Mouse (Mus musculus) embryonic facial prominence, embryonic 14.5 days (tissue): ENCODE data around the gene Gpr155. TPM values are rescaled to one million over a fixed set of nuclear protein-coding genes. Genes with fewer than 3 reads are reported as not detected.

Experiments used
- ATAC-seq: fragments of 200-750 bp; cut with Nextera tagmentation; 2 replicates; pipeline ENCODE4 v1.8.0; 2017; ENCODE audit warnings: low read depth, moderate number of reproducible peaks, moderate TSS enrichment
- DNase-seq: peaks from one replicate; pipeline ENCODE4 v3.0.0-alpha.2; 2015; ENCODE audit warnings: low spot score
- H3K27ac ChIP-seq: fragments of 300-500 bp; sonication (generic); replicated peaks from 2 replicates; pipeline ENCODE4 v1.5.1; 2014; ENCODE audit warnings: low read depth, mild to moderate bottlenecking, low read length, moderate library complexity
- H3K27me3 ChIP-seq: fragments of 300-500 bp; sonication (generic); replicated peaks from 2 replicates; pipeline ENCODE4 v1.6.1; 2014; ENCODE audit warnings: low read length; ENCODE audit not compliant: control insufficient read depth, insufficient read depth
- H3K36me3 ChIP-seq: fragments of 300-500 bp; sonication (generic); 2 replicates; pipeline ENCODE4 v1.6.1; 2014; ENCODE audit warnings: low read length, mixed read lengths; ENCODE audit not compliant: control insufficient read depth, insufficient read depth
- H3K4me1 ChIP-seq: fragments of 300-500 bp; sonication (generic); 2 replicates; pipeline ENCODE4 v1.6.1; 2014; ENCODE audit warnings: antibody characterized with exemption, low read length; ENCODE audit not compliant: control insufficient read depth, insufficient read depth
- H3K4me2 ChIP-seq: fragments of 300-500 bp; sonication (generic); 2 replicates; pipeline ENCODE4 v1.6.1; 2014; ENCODE audit warnings: low read depth, mild to moderate bottlenecking, low read length, moderate library complexity, mixed read lengths
- H3K4me3 ChIP-seq: fragments of 300-500 bp; sonication (generic); 2 replicates; pipeline ENCODE4 v1.5.1; 2014; ENCODE audit warnings: low read depth, mild to moderate bottlenecking, low read length
- H3K9ac ChIP-seq: fragments of 300-500 bp; sonication (generic); 2 replicates; pipeline ENCODE4 v1.6.1; 2014; ENCODE audit warnings: low read depth, mild to moderate bottlenecking, low read length, moderate library complexity, mixed read lengths
- H3K9me3 ChIP-seq: fragments of 300-500 bp; sonication (generic); 2 replicates; pipeline ENCODE4 v1.6.1; 2016; ENCODE audit warnings: low read length; ENCODE audit not compliant: control insufficient read depth
- WGBS: fragments of 180-500 bp; shearing (Covaris S2); extraction: QIAGEN DNeasy Blood & Tissue Kit; methylation state at CpG from one replicate; pipeline ENCODE4 v1.1.7; 2014; 5-methylcytosine and 5-hydroxymethylcytosine counted together
- polyA plus RNA-seq: library from polyadenylated mRNA; unstranded; fragments of >200 nt; fragmentation: Nextera tagmentation; extraction: Ambion mirVana; gene quantifications from 2 replicates; pipeline ENCODE4 v1.2.1, GENCODE M21; 2014

The Gpr155 gene
- polyA plus RNA-seq, 1 experiment from 2014 or later, result 7.1 TPM

GRCm38 (mm10) chr2:73338415-73338814 is 48.0 kb downstream of the Gpr155 start:
- H3K9me3 ChIP-seq, result no peaks in the 10 kb centered on the region
- H3K36me3 ChIP-seq, result no peaks in the 10 kb centered on the region
- 68% methylated on average over 8 of the region's 8 CpGs for WGBS
- H3K4me3 ChIP-seq, result no peak overlapping the region
- no peak overlapping the region for H3K9ac ChIP-seq
- H3K27ac ChIP-seq, result no peak overlapping the region
- no peak for ATAC-seq
- no peak for DNase-seq
- no peaks in the 10 kb centered on the region for H3K27me3 ChIP-seq
- H3K4me2 ChIP-seq, result no peak overlapping the region
- no peaks in the 10 kb centered on the region for H3K4me1 ChIP-seq

GRCm38 (mm10) chr2:73335949-73336348 is 50.4 kb downstream of the Gpr155 start:
- Histone ChIP-seq H3K27me3 (no peaks in the 10 kb centered on the region), H3K9ac (no peak overlapping the region), H3K4me2 (no peak overlapping the region), H3K4me3 (no peak overlapping the region), H3K27ac (no peak overlapping the region), H3K4me1 (no peaks in the 10 kb centered on the region), H3K9me3 (no peaks in the 10 kb centered on the region), H3K36me3 (no peaks in the 10 kb centered on the region)
- DNase-seq (no peak), ATAC-seq (no peak)
- WGBS, result 83% methylated on average over 3 of the region's 3 CpGs

- H3K27ac ChIP-seq, result no peak overlapping the region
- H3K4me1 ChIP-seq, result no peaks in the 10 kb centered on the region
- no peaks in the 10 kb centered on the region for H3K9me3 ChIP-seq
- WGBS, result 88% methylated on average over 5 of the region's 5 CpGs
- DNase-seq (no peak), ATAC-seq (no peak)
- H3K27me3 ChIP-seq, result no peaks in the 10 kb centered on the region
- no peak overlapping the region for H3K9ac ChIP-seq
- H3K36me3 ChIP-seq, result no peaks in the 10 kb centered on the region
- no peak overlapping the region for H3K4me2 ChIP-seq
- no peak overlapping the region for H3K4me3 ChIP-seq
Observed at GRCm38 (mm10) chr2:73325871-73326270, 60.5 kb downstream of the Gpr155 start.

- 71% methylated on average over 12 of the region's 12 CpGs for WGBS
- no peaks in the 10 kb centered on the region for H3K27me3 ChIP-seq
- no peak overlapping the region for H3K9ac ChIP-seq
- no peaks in the 10 kb centered on the region for H3K9me3 ChIP-seq
- no peak for ATAC-seq
- DNase-seq, result no peak
- no peak overlapping the region for H3K4me2 ChIP-seq
- no peaks in the 10 kb centered on the region for H3K4me1 ChIP-seq
- H3K36me3 ChIP-seq, result peaks cover 5% of the 10 kb centered on the region; the same call in 1 of the 2 replicates
- no peak overlapping the region for H3K4me3 ChIP-seq
- no peak overlapping the region for H3K27ac ChIP-seq
Observed at GRCm38 (mm10) chr2:73322991-73323390, 63.4 kb downstream of the Gpr155 start.

GRCm38 (mm10) chr2:73319218-73319617 is 67.2 kb downstream of the Gpr155 start:
- no peaks in the 10 kb centered on the region for H3K9me3 ChIP-seq
- no peak overlapping the region for H3K4me3 ChIP-seq
- ATAC-seq (no peak), DNase-seq (no peak)
- WGBS, result 83% methylated on average over 5 of the region's 5 CpGs
- no peaks in the 10 kb centered on the region for H3K4me1 ChIP-seq
- H3K4me2 ChIP-seq, result no peak overlapping the region
- peaks cover 5% of the 10 kb centered on the region; the same call in 1 of the 2 replicates for H3K36me3 ChIP-seq
- no peak overlapping the region for H3K9ac ChIP-seq
- no peak overlapping the region for H3K27ac ChIP-seq
- H3K27me3 ChIP-seq, result no peaks in the 10 kb centered on the region

- Histone ChIP-seq H3K9me3 (no peaks in the 10 kb centered on the region), H3K27me3 (no peaks in the 10 kb centered on the region), H3K36me3 (peaks cover 5% of the 10 kb centered on the region; the same call in 1 of the 2 replicates), H3K4me2 (no peak overlapping the region), H3K4me1 (no peaks in the 10 kb centered on the region), H3K9ac (no peak overlapping the region), H3K4me3 (no peak overlapping the region), H3K27ac (no peak overlapping the region)
- no peak for DNase-seq
- no peak for ATAC-seq
- WGBS, result 93% methylated on average over 9 of the region's 9 CpGs
Observed at GRCm38 (mm10) chr2:73317426-73317825, 68.9 kb downstream of the Gpr155 start.

- Histone ChIP-seq H3K4me1 (peaks cover 5% of the 10 kb centered on the region; the same call in 1 of the 2 replicates), H3K36me3 (peaks cover 13% of the 10 kb centered on the region; the same call in 1 of the 2 replicates), H3K9me3 (no peaks in the 10 kb centered on the region), H3K4me2 (no peak overlapping the region), H3K27me3 (no peaks in the 10 kb centered on the region), H3K9ac (no peak overlapping the region), H3K4me3 (no peak overlapping the region), H3K27ac (no peak overlapping the region)
- 86% methylated on average over 3 of the region's 3 CpGs for WGBS
- ATAC-seq (no peak), DNase-seq (no peak)
Observed at GRCm38 (mm10) chr2:73314311-73314710, 72.1 kb downstream of the Gpr155 start.

- H3K36me3 ChIP-seq, result peaks cover 19% of the 10 kb centered on the region
- H3K27ac ChIP-seq, result peak overlapping the region; percentile 92
- DNase-seq (peak; percentile 43), ATAC-seq (peak; percentile 48)
- H3K9ac ChIP-seq, result peak overlapping the region; percentile 72
- H3K4me1 ChIP-seq, result peaks cover 5% of the 10 kb centered on the region; the same call in 1 of the 2 replicates
- peak overlapping the region; percentile 63 for H3K4me2 ChIP-seq
- H3K27me3 ChIP-seq, result no peaks in the 10 kb centered on the region
- 34% methylated on average over 14 of the region's 14 CpGs for WGBS
- H3K9me3 ChIP-seq, result no peaks in the 10 kb centered on the region
- peak overlapping the region; percentile 89 for H3K4me3 ChIP-seq
Observed at GRCm38 (mm10) chr2:73313117-73313501, 73.3 kb downstream of the Gpr155 start.
